Mouse (Mus musculus) CH12.LX (cell line): ENCODE results near the gene Mrpl33. TPM values are rescaled to one million over a fixed set of nuclear protein-coding genes. Genes with fewer than 3 reads are reported as not detected.
A peak's percentile ranks its signal among the peaks of the same experiment; 100 is the strongest.

Experiments
- DNase-seq: peaks from one replicate; pipeline ENCODE4 v3.0.0-alpha.2; 2013; ENCODE audit errors: extremely low read depth
- H3K27ac ChIP-seq: 2 replicates; pipeline ENCODE4 v1.5.1; 2012; ENCODE audit warnings: low read depth, mild to moderate bottlenecking, control low read depth, moderate library complexity; ENCODE audit not compliant: insufficient read depth
- H3K27me3 ChIP-seq: replicated peaks from 2 replicates; pipeline ENCODE3; 2012; ENCODE audit warnings: inconsistent platforms
- H3K36me3 ChIP-seq, 2 experiments: replicated peaks in 1 of 2; 2 replicates each; pipeline versions ENCODE3 to v1.6.1; 2012; ENCODE audit warnings: inconsistent platforms in 1 of 2, low read length in 1 of 2, mild to moderate bottlenecking in 1 of 2, mixed read lengths in 1 of 2, moderate library complexity in 1 of 2; ENCODE audit not compliant: control insufficient read depth in 1 of 2, insufficient read depth in 1 of 2
- H3K4me1 ChIP-seq, 2 experiments: 2 replicates each; pipeline ENCODE4 v1.6.1; 2012; ENCODE audit warnings: inconsistent platforms in 1 of 2, moderate library complexity in 1 of 2; ENCODE audit not compliant: insufficient read depth in 2 of 2, control insufficient read depth in 1 of 2
- H3K4me2 ChIP-seq: 2 replicates; pipeline ENCODE4 v1.6.1; 2012; ENCODE audit warnings: low read depth, mild to moderate bottlenecking, control low read depth; ENCODE audit not compliant: poor library complexity, insufficient read depth, severe bottlenecking
- H3K4me3 ChIP-seq, 3 experiments: fragments of 150-350 bp in 1 of 3; sonication (generic) in 1 of 3; replicated peaks in 1 of 3; 2 replicates each; pipeline versions ENCODE3 to v1.5.1; 2011 to 2012; ENCODE audit warnings: low read depth in 2 of 3, low read length in 2 of 3, mild to moderate bottlenecking in 2 of 3, moderate library complexity in 2 of 3, control low read depth in 1 of 3, improper control_type of control experiment in 1 of 3, inconsistent platforms in 1 of 3, mixed read lengths in 1 of 3; ENCODE audit not compliant: poor library complexity in 1 of 3
- H3K79me2 ChIP-seq: replicated peaks from 2 replicates; pipeline ENCODE4 v1.6.1; 2012; ENCODE audit warnings: mild to moderate bottlenecking, moderate library complexity; ENCODE audit not compliant: control insufficient read depth, poor library complexity, insufficient read depth, severe bottlenecking; ENCODE audit errors: extremely low read depth
- H3K9ac ChIP-seq: 2 replicates; pipeline ENCODE4 v1.6.1; 2012; ENCODE audit warnings: low read depth, mild to moderate bottlenecking, control low read depth, moderate library complexity; ENCODE audit not compliant: insufficient read depth
- H3K9me3 ChIP-seq: replicated peaks from 2 replicates; pipeline ENCODE3; 2012; ENCODE audit warnings: low read length, inconsistent platforms, mixed read lengths
- BHLHE40 ChIP-seq: IDR thresholded peaks from 2 replicates; pipeline ENCODE4 v1.6.1; 2011; ENCODE audit warnings: mild to moderate bottlenecking, low read depth, low read length, improper control_type of control experiment
- CHD2 ChIP-seq: IDR thresholded peaks from 2 replicates; pipeline ENCODE4 v1.6.1; 2011; ENCODE audit warnings: low read length, improper control_type of control experiment
- CTCF ChIP-seq, 2 experiments: IDR thresholded peaks in 1 of 2; conservative IDR thresholded peaks in 1 of 2; 2 replicates each; pipeline ENCODE4 v1.5.1; 2011 to 2012; ENCODE audit warnings: low read depth in 2 of 2, low read length in 2 of 2, improper control_type of control experiment in 1 of 2, inconsistent platforms in 1 of 2, mild to moderate bottlenecking in 1 of 2, moderate library complexity in 1 of 2
- EP300 ChIP-seq: IDR thresholded peaks from 2 replicates; pipeline ENCODE4 v1.6.1; 2011; ENCODE audit warnings: low read length, improper control_type of control experiment
- ETS1 ChIP-seq: conservative IDR thresholded peaks from 2 replicates; pipeline ENCODE4 v1.6.1; 2012; ENCODE audit warnings: low read depth, mild to moderate bottlenecking, inconsistent platforms, low read length, improper control_type of control experiment, moderate library complexity
- GABPA ChIP-seq: IDR thresholded peaks from 2 replicates; pipeline ENCODE4 v1.6.1; 2012; ENCODE audit warnings: low read depth, low read length, improper control_type of control experiment, inconsistent platforms; ENCODE audit not compliant: insufficient replicate concordance
- HCFC1 ChIP-seq: IDR thresholded peaks from 2 replicates; pipeline ENCODE4 v1.6.1; 2012; ENCODE audit warnings: low read depth, mild to moderate bottlenecking, inconsistent platforms, low read length, improper control_type of control experiment
- IRF4 ChIP-seq: IDR thresholded peaks from 2 replicates; pipeline ENCODE4 v1.6.1; 2014; ENCODE audit warnings: low read depth, mild to moderate bottlenecking, inconsistent platforms, low read length, improper control_type of control experiment
- MXI1 ChIP-seq: IDR thresholded peaks from 2 replicates; pipeline ENCODE4 v1.6.1; 2011; ENCODE audit warnings: mild to moderate bottlenecking, low read depth, low read length, improper control_type of control experiment
- NRF1 ChIP-seq: IDR thresholded peaks from 2 replicates; pipeline ENCODE4 v1.6.1; 2014; ENCODE audit warnings: low read depth, mild to moderate bottlenecking, inconsistent platforms, low read length, improper control_type of control experiment, moderate library complexity
- PAX5 ChIP-seq: IDR thresholded peaks from 2 replicates; pipeline ENCODE4 v1.6.1; 2012; ENCODE audit warnings: low read length, inconsistent platforms, mixed read lengths
- POLR2AphosphoS2 ChIP-seq: IDR thresholded peaks from 2 replicates; pipeline ENCODE4 v1.6.1; 2011; ENCODE audit warnings: low read depth, low read length, improper control_type of control experiment
- RAD21 ChIP-seq: IDR thresholded peaks from 2 replicates; pipeline ENCODE4 v1.6.1; 2011; ENCODE audit warnings: low read depth, mild to moderate bottlenecking, low read length, improper control_type of control experiment, moderate library complexity
- RCOR1 ChIP-seq: conservative IDR thresholded peaks from 2 replicates; pipeline ENCODE4 v1.6.1; 2012; ENCODE audit warnings: low read depth, mild to moderate bottlenecking, inconsistent platforms, low read length, improper control_type of control experiment
- SMC3 ChIP-seq: IDR thresholded peaks from 2 replicates; pipeline ENCODE4 v1.6.1; 2011; ENCODE audit warnings: low read depth, low read length, improper control_type of control experiment
- TBP ChIP-seq: conservative IDR thresholded peaks from 2 replicates; pipeline ENCODE4 v1.6.1; 2011; ENCODE audit warnings: low read depth, low read length, improper control_type of control experiment
- UBTF ChIP-seq: IDR thresholded peaks from 2 replicates; pipeline ENCODE4 v1.6.1; 2012; ENCODE audit warnings: low read depth, mild to moderate bottlenecking, inconsistent platforms, low read length, improper control_type of control experiment, moderate library complexity
- USF1 ChIP-seq: IDR thresholded peaks from 2 replicates; pipeline ENCODE4 v1.6.1; 2014; ENCODE audit warnings: low read depth, mild to moderate bottlenecking, inconsistent platforms, low read length, improper control_type of control experiment
- USF2 ChIP-seq: conservative IDR thresholded peaks from 2 replicates; pipeline ENCODE4 v1.6.1; 2011; ENCODE audit warnings: low read depth, low read length, improper control_type of control experiment
- dilution Hi-C: fragments of 300-500 bp; cut with MboI; formaldehyde crosslinking; loops from 2 replicates; pipeline ENCODE4 v1.14.3; 2020; ENCODE audit warnings: low sequenced_read_pairs; ENCODE audit not compliant: extremely low pct_unique_long_range_greater_than_20kb, extremely low pct_ligation_motif_present
- in situ Hi-C: fragments of 300-500 bp; cut with MboI; formaldehyde crosslinking; loops from 3 replicates; pipeline ENCODE4 v1.14.3; 2019; ENCODE audit warnings: low sequenced_read_pairs, low pct_ligation_motif_present, low pct_unique_long_range_greater_than_20kb, mixed read lengths
- polyA plus RNA-seq: library from polyadenylated mRNA; unstranded; fragments of >175 nt; gene quantifications from 2 replicates; pipeline ENCODE4 v1.2.1, GENCODE M21; 2012; ENCODE audit warnings: low read depth; ENCODE audit not compliant: insufficient read length
- total RNA-seq, 2 experiments: library from RNA; depleted of rRNA; stranded (reverse); fragments of 300-350 nt in 1 of 2; fragments of >200 nt in 1 of 2; gene quantifications; 2 replicates each; pipeline ENCODE4 v1.2.3; 2012 to 2014

Gene Mrpl33
- total and polyA plus RNA-seq, 3 experiments = 114 to 336 (median 168) TPM

- TF ChIP-seq CHD2 (no peak), USF2 (no peak), UBTF (no peak), IRF4 (no peak), EP300 (no peak), BHLHE40 (no peak), POLR2AphosphoS2 (no peak), MXI1 (no peak), RCOR1 (no peak), NRF1 (no peak)
- TF ChIP-seq, all 38 proteins: peak for 0
- no peak for DNase-seq
- in situ Hi-C loops (loop anchor here (10.0 kb wide), 1 partner anchor 597 kb away; no protein-coding TSS in a partner anchor), dilution Hi-C loops (no loop called here)
- Histone ChIP-seq H3K9me3 (no peaks in the 10 kb centered on the region), H3K4me1 (peaks cover 6 to 14% of the 10 kb centered on the region in 2 experiments; a peak in 2 of 4 replicates), H3K79me2 (no peaks in the 10 kb centered on the region), H3K36me3 (no peaks in the 10 kb centered on the region), H3K4me2 (no peak overlapping the region), H3K27me3 (no peaks in the 10 kb centered on the region), H3K27ac (no peak overlapping the region), H3K4me3 (no peak overlapping the region), H3K9ac (no peak overlapping the region)
Measured at GRCm38 (mm10) chr5:31598121-31598520, 1.4 kb downstream of the Mrpl33 start.

DNA sequence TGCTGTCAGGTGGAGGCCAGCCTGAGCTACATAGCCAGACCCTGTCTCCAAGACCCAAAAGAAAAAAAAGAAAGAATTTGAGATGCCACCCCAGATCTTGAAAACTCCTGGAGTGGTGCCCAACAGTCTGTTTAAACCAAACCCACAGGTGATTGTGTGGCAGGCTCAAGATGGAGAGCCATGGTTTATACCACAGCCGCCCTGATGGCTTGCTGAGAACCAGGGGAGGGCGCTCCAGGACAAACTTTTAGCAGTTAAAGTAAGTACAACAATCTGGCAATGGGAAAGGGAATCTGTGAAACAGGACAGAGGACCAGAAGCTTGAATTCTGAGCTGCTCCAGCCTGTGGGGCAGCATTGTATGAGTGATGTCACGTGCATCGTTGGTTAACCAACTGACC, 1.8 kb downstream of the Mrpl33 start:
- Histone ChIP-seq H3K9me3 (no peaks in the 10 kb centered on the region), H3K36me3 (no peaks in the 10 kb centered on the region), H3K4me1 (peaks cover 6 to 14% of the 10 kb centered on the region in 2 experiments; a peak in 2 of 4 replicates), H3K4me2 (no peak overlapping the region), H3K27ac (no peak overlapping the region), H3K9ac (no peak overlapping the region), H3K79me2 (no peaks in the 10 kb centered on the region), H3K4me3 (no peak overlapping the region), H3K27me3 (no peaks in the 10 kb centered on the region)
- in situ Hi-C loops (loop anchor here (10.0 kb wide), 1 partner anchor 596 kb away; no protein-coding TSS in a partner anchor), dilution Hi-C loops (no loop called here)
- DNase-seq = peak; percentile 37
- TF ChIP-seq HCFC1 = no peak
- TF ChIP-seq USF1 = no peak
- TF ChIP-seq NRF1 = no peak
- TF ChIP-seq CTCF (conservative IDR thresholded peaks at IDR 0.05 in 1 of 2, IDR thresholded peaks at IDR 0.05 in 1 of 2; ENCODE audit: low read depth in 2 of 2, low read length in 2 of 2) = peak; percentile 8 to 66; a peak in 2 of 4 replicates
- TF ChIP-seq PAX5 = no peak
- peak; percentile 69 for TF ChIP-seq RAD21
- TF ChIP-seq SMC3 = peak; percentile 48
- TF ChIP-seq EP300 = no peak
- TF ChIP-seq GABPA = no peak
- no peak for TF ChIP-seq POLR2AphosphoS2
- TF ChIP-seq ETS1 = no peak
- TF ChIP-seq TBP = no peak
